Mouse (Mus musculus) kidney, postnatal 25 days (tissue): ENCODE results near the gene Atp13a5.

Experiments used
- DNase-seq, 2 experiments: peaks; one replicate each; pipeline ENCODE4 v3.0.0; 2021; ENCODE audit warnings: mixed read lengths in 2 of 2

Atp13a5 gene

GRCm38 (mm10) chr16:29378458-29378857, at the start of gene Atp13a5:
Atp13a5 (minus strand) TSS chr16:29378732.
- DNase-seq: peak in 1 of 2 experiments; percentile 2

- no peak for DNase-seq
Measured at GRCm38 (mm10) chr16:29414822-29415221, 36.3 kb upstream of the Atp13a5 start.

- DNase-seq: no peak
Measured at GRCm38 (mm10) chr16:29407319-29407718, 28.8 kb upstream of the Atp13a5 start.

- no peak for DNase-seq
Measured at GRCm38 (mm10) chr16:29399079-29399478, 20.5 kb upstream of the Atp13a5 start.

GRCm38 (mm10) chr16:29384781-29385180, 6.2 kb upstream of the Atp13a5 start:
- no peak for DNase-seq

GRCm38 (mm10) chr16:29374636-29375035, 3.9 kb downstream of the Atp13a5 start:
- no peak for DNase-seq

GRCm38 (mm10) chr16:29331351-29332044, 47.0 kb downstream of the Atp13a5 start:
- DNase-seq: no peak

GRCm38 (mm10) chr16:29330948-29331347, 47.6 kb downstream of the Atp13a5 start:
- DNase-seq: no peak

- DNase-seq: no peak
Measured at GRCm38 (mm10) chr16:29329213-29329612, 49.3 kb downstream of the Atp13a5 start.

- DNase-seq: no peak
Measured at GRCm38 (mm10) chr16:29327910-29328309, 50.6 kb downstream of the Atp13a5 start.

- no peak for DNase-seq
Measured at GRCm38 (mm10) chr16:29325233-29325919, 53.2 kb downstream of the Atp13a5 start.

- no peak for DNase-seq
Measured at GRCm38 (mm10) chr16:29320717-29321116, 57.8 kb downstream of the Atp13a5 start.

GRCm38 (mm10) chr16:29315391-29315790, 63.1 kb downstream of the Atp13a5 start:
- DNase-seq: no peak

GRCm38 (mm10) chr16:29314991-29315390, 63.5 kb downstream of the Atp13a5 start:
- no peak for DNase-seq

GRCm38 (mm10) chr16:29297555-29298021, 80.9 kb downstream of the Atp13a5 start:
- no peak for DNase-seq

GRCm38 (mm10) chr16:29280691-29281090, 97.8 kb downstream of the Atp13a5 start:
- DNase-seq: no peak

GRCm38 (mm10) chr16:29254325-29254724, 124.2 kb downstream of the Atp13a5 start:
- DNase-seq: no peak

- no peak for DNase-seq
Measured at GRCm38 (mm10) chr16:29235951-29236350, 142.6 kb downstream of the Atp13a5 start.

- no peak for DNase-seq
Measured at GRCm38 (mm10) chr16:29216395-29217295, 161.9 kb downstream of the Atp13a5 start.

- DNase-seq: peak; percentile 40 to 64
Measured at GRCm38 (mm10) chr16:29209605-29210411, 168.7 kb downstream of the Atp13a5 start, which contains the start of gene Hrasls. Hrasls (plus strand) TSS chr16:29209695.

GRCm38 (mm10) chr16:29208841-29209240, 169.7 kb downstream of the Atp13a5 start:
- no peak for DNase-seq

GRCm38 (mm10) chr16:29205581-29205980, 173.0 kb downstream of the Atp13a5 start:
- DNase-seq: no peak
